Mouse (Mus musculus): ENCODE data around the gene Csnka2ip. TPM values are rescaled to one million over a fixed set of nuclear protein-coding genes. Genes with fewer than 3 reads are reported as not detected.

The Csnka2ip gene
- not detected in 2 replicates for polyA plus RNA-seq (2014; fragmentation: Nextera tagmentation; extraction: Ambion mirVana)

DNA sequence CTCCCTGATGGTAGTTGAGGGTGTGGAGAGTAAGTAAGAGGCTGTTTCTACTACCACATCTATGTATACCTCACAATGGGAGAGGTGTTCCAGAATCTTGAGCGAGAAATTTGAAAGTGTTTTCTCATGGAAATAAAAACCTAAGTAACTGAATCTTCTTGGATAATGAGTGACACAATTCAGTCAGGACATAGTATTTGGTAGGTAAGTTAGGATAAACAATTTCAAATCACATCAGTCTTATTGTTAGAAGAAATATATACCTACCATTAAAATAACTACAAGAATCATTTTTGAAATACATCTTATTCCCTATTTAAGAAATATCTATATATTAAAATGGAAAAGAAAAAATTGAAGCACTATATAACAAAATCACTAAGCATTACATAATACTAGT, at the start of gene Csnka2ip:
Gene Csnka2ip (minus strand): TSS at position 101 of the 400 bp plus-strand sequence.
- Histone ChIP-seq H3K9ac (ENCODE audit: low read depth, low read length) (no peak within 1 kb of the TSS), H3K4me2 (replicated peaks; ENCODE audit: low read depth, low read length) (no peak within 1 kb of the TSS), H3K36me3 (ENCODE audit: control insufficient read depth, insufficient read depth, low read length) (no peaks in the 10 kb centered on the region), H3K27me3 (ENCODE audit: control insufficient read depth, insufficient read depth, low read length) (no peaks in the 10 kb centered on the region), H3K27ac (ENCODE audit: low read depth, low read length) (no peak within 1 kb of the TSS), H3K4me3 (ENCODE audit: low read length) (no peak within 1 kb of the TSS), H3K9me3 (ENCODE audit: control insufficient read depth, low read length) (no peaks in the 10 kb centered on the region), H3K4me1 (ENCODE audit: control insufficient read depth, insufficient read depth, low read length) (no peaks in the 10 kb centered on the region)
- ATAC-seq (ENCODE audit: low FRiP score, low TSS enrichment): no peak
- WGBS: 90% methylated on average over 1 of the region's 1 CpGs

DNA sequence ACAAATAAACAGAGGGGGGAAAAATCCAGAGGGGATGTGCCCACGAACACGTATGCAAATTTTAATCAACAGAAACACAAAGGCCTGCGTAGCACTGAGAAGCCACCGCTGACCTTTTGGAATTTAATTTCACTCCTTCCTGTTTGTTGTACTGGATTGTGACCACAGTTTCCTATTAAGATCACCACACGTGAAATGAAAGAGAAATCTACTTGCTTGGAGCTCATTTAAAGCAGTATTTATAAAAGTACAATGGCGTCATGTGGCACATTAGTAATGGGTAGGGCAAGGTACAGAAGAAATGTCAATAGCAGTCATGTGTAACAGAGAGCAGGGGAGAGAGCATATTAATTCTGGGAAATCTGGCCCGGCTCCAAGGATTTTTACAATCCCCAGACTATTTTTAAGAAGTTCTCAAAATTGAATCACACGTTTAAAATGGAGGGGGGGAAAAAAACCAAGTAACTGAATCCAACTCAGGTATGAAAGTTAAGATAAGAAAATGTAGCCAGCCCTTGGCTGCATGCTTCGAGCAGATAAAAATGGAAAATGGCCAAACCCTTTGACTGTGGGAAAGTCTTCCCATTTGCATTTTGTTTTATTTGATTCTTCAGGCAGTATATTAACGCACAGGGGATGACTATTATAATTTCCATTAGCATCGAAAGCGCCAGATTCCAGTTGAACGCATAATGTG, 47.5 kb upstream of the Csnka2ip start:
- Histone ChIP-seq H3K27ac (ENCODE audit: low read depth, low read length) (no peak overlapping the region), H3K4me3 (ENCODE audit: low read length) (no peak overlapping the region), H3K4me2 (replicated peaks; ENCODE audit: low read depth, low read length) (no peak overlapping the region), H3K4me1 (ENCODE audit: control insufficient read depth, insufficient read depth, low read length) (no peaks in the 10 kb centered on the region), H3K27me3 (ENCODE audit: control insufficient read depth, insufficient read depth, low read length) (no peaks in the 10 kb centered on the region), H3K36me3 (ENCODE audit: control insufficient read depth, insufficient read depth, low read length) (no peaks in the 10 kb centered on the region), H3K9ac (ENCODE audit: low read depth, low read length) (no peak overlapping the region), H3K9me3 (ENCODE audit: control insufficient read depth, low read length) (no peaks in the 10 kb centered on the region)
- 73% methylated on average over 13 of the region's 13 CpGs for WGBS
- ATAC-seq (ENCODE audit: low FRiP score, low TSS enrichment): no peak

DNA sequence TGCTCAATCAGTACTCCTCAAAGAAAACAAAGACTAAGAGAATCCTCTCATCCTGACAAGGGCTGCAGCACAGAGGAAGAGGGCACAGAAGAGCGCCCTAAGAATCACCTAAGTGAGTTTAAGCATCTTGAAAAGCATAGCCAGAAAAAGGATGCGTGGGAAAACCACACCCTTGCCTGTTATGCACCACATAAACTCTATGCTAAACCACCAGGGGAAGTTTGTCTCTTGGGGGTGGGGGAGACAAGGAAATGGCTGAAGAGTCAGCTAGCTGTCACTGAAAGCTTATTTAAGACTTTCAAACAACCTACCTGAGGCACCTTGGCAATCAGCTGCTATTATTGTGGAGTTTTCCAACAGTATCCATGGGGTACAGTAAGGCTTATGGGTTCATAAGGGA, 45.6 kb upstream of the Csnka2ip start:
- Histone ChIP-seq H3K9ac (ENCODE audit: low read depth, low read length) (no peak overlapping the region), H3K27ac (ENCODE audit: low read depth, low read length) (no peak overlapping the region), H3K27me3 (ENCODE audit: control insufficient read depth, insufficient read depth, low read length) (no peaks in the 10 kb centered on the region), H3K9me3 (ENCODE audit: control insufficient read depth, low read length) (no peaks in the 10 kb centered on the region), H3K4me3 (ENCODE audit: low read length) (no peak overlapping the region), H3K4me1 (ENCODE audit: control insufficient read depth, insufficient read depth, low read length) (no peaks in the 10 kb centered on the region), H3K4me2 (replicated peaks; ENCODE audit: low read depth, low read length) (no peak overlapping the region), H3K36me3 (ENCODE audit: control insufficient read depth, insufficient read depth, low read length) (no peaks in the 10 kb centered on the region)
- WGBS: 91% methylated on average over 2 of the region's 2 CpGs
- ATAC-seq (ENCODE audit: low FRiP score, low TSS enrichment): no peak

DNA sequence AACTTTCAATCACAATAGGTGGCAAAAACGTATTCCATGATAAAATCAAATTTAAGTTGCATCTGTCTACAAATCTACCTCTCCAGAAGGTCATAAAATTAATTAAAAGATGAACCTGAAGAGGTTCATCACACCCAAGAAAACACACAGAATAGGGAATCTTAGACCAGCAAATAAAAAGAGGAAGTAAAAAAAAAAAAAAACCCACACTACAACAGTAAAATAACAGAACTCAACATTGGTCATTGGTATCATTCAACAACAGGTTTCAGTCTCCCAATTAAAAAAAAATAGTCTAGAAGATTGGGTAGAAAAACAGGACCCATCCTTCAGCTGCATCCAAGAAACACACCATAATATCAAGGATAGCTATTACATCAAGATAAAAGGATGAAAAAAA, 32.9 kb upstream of the Csnka2ip start:
- no peak overlapping the region for H3K4me2 ChIP-seq (replicated peaks; ENCODE audit: low read depth, low read length)
- no peaks in the 10 kb centered on the region for H3K4me1 ChIP-seq (ENCODE audit: control insufficient read depth, insufficient read depth, low read length)
- no peak overlapping the region for H3K9ac ChIP-seq (ENCODE audit: low read depth, low read length)
- no peaks in the 10 kb centered on the region for H3K36me3 ChIP-seq (ENCODE audit: control insufficient read depth, insufficient read depth, low read length)
- no peak for ATAC-seq (ENCODE audit: low FRiP score, low TSS enrichment)
- no peak overlapping the region for H3K27ac ChIP-seq (ENCODE audit: low read depth, low read length)
- H3K9me3 ChIP-seq (ENCODE audit: control insufficient read depth, low read length): no peaks in the 10 kb centered on the region
- no peaks in the 10 kb centered on the region for H3K27me3 ChIP-seq (ENCODE audit: control insufficient read depth, insufficient read depth, low read length)
- 63% methylated on average over 1 of the region's 1 CpGs for WGBS
- H3K4me3 ChIP-seq (ENCODE audit: low read length): no peak overlapping the region

DNA sequence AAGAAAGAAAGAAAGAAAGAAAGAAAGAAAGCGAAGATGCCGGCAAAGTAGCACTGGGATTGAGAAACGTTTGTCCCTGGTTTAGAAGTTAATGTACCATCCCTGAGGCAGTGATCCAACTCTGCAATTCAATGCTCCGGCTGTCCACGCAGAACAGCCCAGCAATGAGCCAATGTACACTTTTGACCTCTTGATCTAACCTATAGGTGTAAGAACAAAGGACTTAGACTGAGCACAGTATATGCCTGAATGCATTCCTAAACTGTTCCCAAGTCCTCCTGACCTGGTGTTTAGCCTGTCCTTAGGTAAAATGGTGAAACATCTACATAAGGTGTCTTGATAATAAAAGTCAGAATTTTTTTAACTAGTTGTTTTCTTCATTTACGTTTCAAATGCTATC, 17.9 kb upstream of the Csnka2ip start:
- peak; percentile 79 for ATAC-seq (ENCODE audit: low FRiP score, low TSS enrichment)
- H3K4me2 ChIP-seq (replicated peaks; ENCODE audit: low read depth, low read length): no peak overlapping the region
- H3K4me3 ChIP-seq (ENCODE audit: low read length): no peak overlapping the region
- no peak overlapping the region for H3K9ac ChIP-seq (ENCODE audit: low read depth, low read length)
- 52% methylated on average over 6 of the region's 6 CpGs for WGBS
- no peaks in the 10 kb centered on the region for H3K27me3 ChIP-seq (ENCODE audit: control insufficient read depth, insufficient read depth, low read length)
- no peak overlapping the region for H3K27ac ChIP-seq (ENCODE audit: low read depth, low read length)
- no peaks in the 10 kb centered on the region for H3K4me1 ChIP-seq (ENCODE audit: control insufficient read depth, insufficient read depth, low read length)
- H3K9me3 ChIP-seq (ENCODE audit: control insufficient read depth, low read length): no peaks in the 10 kb centered on the region
- no peaks in the 10 kb centered on the region for H3K36me3 ChIP-seq (ENCODE audit: control insufficient read depth, insufficient read depth, low read length)

DNA sequence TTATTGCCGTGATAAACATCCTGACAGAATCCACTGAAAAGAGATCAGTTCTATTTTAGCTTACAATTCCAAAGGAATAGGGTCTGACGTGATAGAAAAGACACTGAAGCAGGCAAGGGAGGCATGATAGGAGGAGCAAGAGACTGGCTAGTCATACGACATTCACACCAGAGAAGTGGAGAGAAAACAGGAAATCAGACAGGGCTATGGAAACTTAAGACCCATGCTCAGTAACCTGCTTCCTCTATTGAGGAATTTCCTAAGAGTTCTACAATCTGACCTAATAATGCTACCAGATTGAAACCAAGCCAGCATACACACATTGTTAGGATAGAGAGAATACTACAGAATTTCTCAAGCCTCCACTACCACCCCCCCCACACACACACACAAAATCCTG, 12.4 kb upstream of the Csnka2ip start:
- Histone ChIP-seq H3K9ac (ENCODE audit: low read depth, low read length) (no peak overlapping the region), H3K4me3 (ENCODE audit: low read length) (no peak overlapping the region), H3K4me1 (ENCODE audit: control insufficient read depth, insufficient read depth, low read length) (no peaks in the 10 kb centered on the region), H3K27ac (ENCODE audit: low read depth, low read length) (no peak overlapping the region), H3K9me3 (ENCODE audit: control insufficient read depth, low read length) (no peaks in the 10 kb centered on the region), H3K27me3 (ENCODE audit: control insufficient read depth, insufficient read depth, low read length) (no peaks in the 10 kb centered on the region), H3K36me3 (ENCODE audit: control insufficient read depth, insufficient read depth, low read length) (no peaks in the 10 kb centered on the region), H3K4me2 (replicated peaks; ENCODE audit: low read depth, low read length) (no peak overlapping the region)
- no peak for ATAC-seq (ENCODE audit: low FRiP score, low TSS enrichment)
- WGBS: 62% methylated on average over 3 of the region's 3 CpGs

DNA sequence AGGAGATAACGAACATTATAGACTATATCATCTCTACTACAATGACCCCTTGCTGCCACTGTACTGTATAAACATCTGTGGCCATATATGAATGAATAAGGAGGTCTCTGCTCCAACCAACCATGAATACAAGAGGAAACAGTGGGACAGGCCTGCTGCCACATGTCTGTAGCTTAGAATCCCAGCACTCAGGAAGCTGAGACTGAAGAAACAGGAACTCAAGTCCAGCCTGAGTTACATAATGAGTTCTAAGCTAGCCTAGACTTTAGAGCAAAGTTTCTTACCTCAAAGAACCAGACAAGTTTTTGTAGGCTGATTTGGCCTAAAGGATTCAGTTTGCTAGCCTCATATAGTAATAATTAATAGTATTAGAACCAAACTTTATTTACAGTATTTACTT, 5.6 kb upstream of the Csnka2ip start:
- Histone ChIP-seq H3K36me3 (ENCODE audit: control insufficient read depth, insufficient read depth, low read length) (no peaks in the 10 kb centered on the region), H3K4me2 (replicated peaks; ENCODE audit: low read depth, low read length) (no peak overlapping the region), H3K4me1 (ENCODE audit: control insufficient read depth, insufficient read depth, low read length) (no peaks in the 10 kb centered on the region), H3K9me3 (ENCODE audit: control insufficient read depth, low read length) (no peaks in the 10 kb centered on the region), H3K4me3 (ENCODE audit: low read length) (no peak overlapping the region), H3K27ac (ENCODE audit: low read depth, low read length) (no peak overlapping the region), H3K9ac (ENCODE audit: low read depth, low read length) (no peak overlapping the region), H3K27me3 (ENCODE audit: control insufficient read depth, insufficient read depth, low read length) (no peaks in the 10 kb centered on the region)
- WGBS: 77% methylated on average over 1 of the region's 1 CpGs
- ATAC-seq (ENCODE audit: low FRiP score, low TSS enrichment): no peak

DNA sequence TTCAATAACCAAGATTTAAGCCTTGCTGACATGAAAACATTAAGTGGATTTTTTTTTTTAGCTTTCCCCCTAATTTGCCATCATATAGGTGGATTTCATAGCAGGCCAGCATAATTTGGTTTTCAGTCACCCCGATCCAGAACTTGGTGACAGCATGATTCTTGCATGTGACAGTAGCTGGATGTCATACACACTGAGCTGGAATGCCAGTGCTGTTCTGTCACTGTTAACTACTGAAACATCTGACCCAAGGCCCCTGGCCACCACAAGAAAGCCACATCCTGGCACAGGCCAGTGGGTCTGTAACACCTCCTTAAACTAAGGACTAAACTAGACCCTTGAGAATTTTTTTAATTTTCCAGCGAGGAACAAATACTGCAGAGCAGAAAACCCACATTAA, 15.4 kb downstream of the Csnka2ip start:
- no peak overlapping the region for H3K9ac ChIP-seq (ENCODE audit: low read depth, low read length)
- 79% methylated on average over 2 of the region's 2 CpGs for WGBS
- no peak for ATAC-seq (ENCODE audit: low FRiP score, low TSS enrichment)

DNA sequence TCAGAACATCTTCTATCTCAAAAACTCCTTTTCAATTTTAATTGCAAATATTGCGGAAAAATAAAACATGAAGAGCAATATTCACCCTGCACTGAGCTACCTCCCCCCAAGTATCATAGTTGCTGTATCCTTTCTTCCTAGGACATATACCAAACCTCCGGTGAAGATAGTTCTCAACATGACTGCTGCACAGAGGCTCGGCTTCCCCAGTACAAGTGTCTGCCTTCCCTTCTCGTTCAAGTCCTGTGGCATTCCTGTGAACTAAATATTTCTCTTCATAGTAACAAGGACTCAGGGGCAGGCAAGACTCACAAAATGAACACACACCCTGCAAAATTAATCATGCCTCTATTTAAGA, 16.0 kb downstream of the Csnka2ip start:
- H3K27me3 ChIP-seq (ENCODE audit: control insufficient read depth, insufficient read depth, low read length): no peaks in the 10 kb centered on the region
- WGBS: 91% methylated on average over 4 of the region's 4 CpGs
- no peak overlapping the region for H3K4me3 ChIP-seq (ENCODE audit: low read length)
- H3K9me3 ChIP-seq (ENCODE audit: control insufficient read depth, low read length): no peaks in the 10 kb centered on the region
- no peaks in the 10 kb centered on the region for H3K4me1 ChIP-seq (ENCODE audit: control insufficient read depth, insufficient read depth, low read length)
- no peaks in the 10 kb centered on the region for H3K36me3 ChIP-seq (ENCODE audit: control insufficient read depth, insufficient read depth, low read length)
- no peak overlapping the region for H3K27ac ChIP-seq (ENCODE audit: low read depth, low read length)
- no peak for ATAC-seq (ENCODE audit: low FRiP score, low TSS enrichment)
- H3K9ac ChIP-seq (ENCODE audit: low read depth, low read length): no peak overlapping the region
- no peak overlapping the region for H3K4me2 ChIP-seq (replicated peaks; ENCODE audit: low read depth, low read length)

More for the DNA sequence above, 15.4 kb downstream of the Csnka2ip start:
- H3K27ac ChIP-seq (ENCODE audit: low read depth, low read length): no peak overlapping the region
- no peaks in the 10 kb centered on the region for H3K27me3 ChIP-seq (ENCODE audit: control insufficient read depth, insufficient read depth, low read length)
- no peaks in the 10 kb centered on the region for H3K36me3 ChIP-seq (ENCODE audit: control insufficient read depth, insufficient read depth, low read length)
- H3K4me1 ChIP-seq (ENCODE audit: control insufficient read depth, insufficient read depth, low read length): no peaks in the 10 kb centered on the region
- H3K4me2 ChIP-seq (replicated peaks; ENCODE audit: low read depth, low read length): no peak overlapping the region
- H3K4me3 ChIP-seq (ENCODE audit: low read length): no peak overlapping the region
- no peaks in the 10 kb centered on the region for H3K9me3 ChIP-seq (ENCODE audit: control insufficient read depth, low read length)

All from kidney, embryonic 14.5 days (tissue).